Mouse (Mus musculus) gastrocnemius, postnatal 4 days (tissue): ENCODE results near the gene Dync1i1. TPM values are rescaled to one million over a fixed set of nuclear protein-coding genes. Genes with fewer than 3 reads are reported as not detected.
A peak's percentile ranks its signal among the peaks of the same experiment; 100 is the strongest.
"Not testable (repeated sequence)": the region's sequence is repeated elsewhere in the genome, so short reads cannot be mapped to it uniquely, and the experiment has no call there.

Source experiments
- DNase-seq, 2 experiments: peaks; one replicate each; pipeline ENCODE4 v3.0.0; 2021 to 2022; ENCODE audit warnings: low spot score in 2 of 2, mixed read lengths in 2 of 2
- long read RNA-seq, 2 experiments: library from polyadenylated mRNA; stranded (forward); transcript quantifications; one replicate each; pipeline ENCODE4 v2.0.0; 2021
- total RNA-seq, 2 experiments: library from RNA; stranded (reverse); gene quantifications; 2 replicates each; pipeline ENCODE4 v1.2.3; 2021

The Dync1i1 gene
- total RNA-seq = 1 to 10 TPM; 4.5 to 5.3 TPM
- long read RNA-seq, experiment 1, transcript Dync1i1-201 (16 exons, 2,518 nt) = major isoform, 8 of 13 reads
- long read RNA-seq, experiment 1, partial matches to known transcripts = 0 of 13 reads
- long read RNA-seq, experiment 1, other reads (novel, unspliced or antisense) = 5 of 13 reads
- long read RNA-seq, experiment 2, transcript Dync1i1-201 (16 exons, 2,518 nt) = major isoform, 11 of 19 reads
- long read RNA-seq, experiment 2, partial matches to known transcripts = 0 of 19 reads
- long read RNA-seq, experiment 2, other reads (novel, unspliced or antisense) = 6 of 19 reads

GRCm38 (mm10) chr6:5725611-5726236 is at the start of gene Dync1i1:
Gene Dync1i1, plus strand, starts transcription at chr6:5725639.
- DNase-seq = peak; percentile 25 to 38

DNA sequence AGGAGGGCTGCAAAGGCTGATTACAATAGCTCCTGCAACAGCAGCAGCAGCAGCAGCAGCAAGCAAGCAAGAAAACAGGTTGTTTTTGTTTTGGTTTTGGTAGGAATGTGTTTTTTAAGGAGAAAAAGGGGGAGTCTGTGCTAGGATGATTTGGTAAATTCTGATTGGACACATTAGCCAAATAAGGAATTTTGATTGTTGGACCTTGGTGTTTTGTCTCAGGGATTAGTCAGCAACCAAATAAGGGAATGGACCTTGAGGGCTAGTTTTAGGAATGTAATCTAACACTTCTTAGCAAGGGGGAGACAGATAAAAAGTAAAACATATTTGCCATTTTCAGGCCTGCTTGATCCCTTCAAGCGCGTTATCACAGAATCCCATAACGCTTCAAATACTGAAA is 45.7 kb upstream of the Dync1i1 start:
- no peak for DNase-seq

- DNase-seq = no peak
These were observed 23.6 kb upstream of the Dync1i1 start for GRCm38 (mm10) chr6:5701826-5702225.

GRCm38 (mm10) chr6:5707894-5708293 is 17.5 kb upstream of the Dync1i1 start:
- not testable (repeated sequence) for DNase-seq

DNA sequence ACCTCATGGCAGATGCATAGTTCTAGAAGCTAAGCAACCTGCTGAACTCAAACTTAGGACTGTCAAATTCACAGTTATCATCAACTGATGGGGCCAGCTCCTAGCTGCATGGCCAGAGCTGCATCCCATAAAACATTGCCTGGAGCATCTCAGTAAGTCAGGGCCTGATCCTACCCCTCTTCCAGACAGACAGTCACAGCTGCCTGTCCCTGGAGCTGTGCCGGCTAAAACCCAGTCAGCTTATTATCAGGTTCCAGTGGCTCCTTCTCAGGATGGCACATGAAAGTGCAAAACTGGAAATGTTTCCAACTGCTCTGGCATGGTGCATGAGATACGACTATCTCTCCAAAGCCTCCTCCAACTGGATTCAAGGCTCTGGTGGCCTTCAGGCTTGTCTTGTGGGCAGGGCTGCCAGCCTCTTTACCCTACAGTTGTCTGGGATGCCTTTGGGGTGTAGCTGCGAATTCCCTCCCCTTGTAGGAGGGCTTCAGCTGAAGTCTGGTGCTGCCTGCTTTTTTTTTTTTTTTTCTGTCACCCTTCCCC is 15.3 kb upstream of the Dync1i1 start:
- DNase-seq = peak in 1 of 2 experiments; percentile 16

GRCm38 (mm10) chr6:5712620-5713019 is 12.8 kb upstream of the Dync1i1 start:
- no peak for DNase-seq

GRCm38 (mm10) chr6:5715101-5715618 is 10.3 kb upstream of the Dync1i1 start:
- DNase-seq = no peak

- no peak for DNase-seq
These were observed 6.5 kb upstream of the Dync1i1 start for GRCm38 (mm10) chr6:5718955-5719354.

- DNase-seq = not testable (repeated sequence)
These were observed 4.7 kb upstream of the Dync1i1 start for GRCm38 (mm10) chr6:5720716-5721115.

DNA sequence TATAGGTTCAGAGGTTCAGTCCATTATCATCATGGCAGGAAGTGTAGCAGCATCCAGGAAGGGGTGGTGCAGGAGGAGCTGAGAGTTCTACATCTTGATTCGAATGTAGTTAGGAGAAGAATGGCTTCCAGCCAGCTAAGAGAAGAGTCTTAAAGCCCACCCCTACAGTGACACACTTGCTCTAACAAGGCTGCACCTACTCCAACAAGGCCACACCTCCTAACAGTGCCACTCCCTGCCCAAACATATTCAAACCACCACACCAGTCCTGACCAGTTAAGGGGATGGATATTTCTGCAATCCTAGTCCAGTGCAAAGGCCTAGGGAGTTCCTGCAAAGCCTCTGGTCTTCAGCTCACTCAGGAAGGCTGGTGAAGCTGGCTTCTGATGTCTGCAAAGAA is 1.5 kb upstream of the Dync1i1 start:
- DNase-seq = no peak

GRCm38 (mm10) chr6:5726237-5726670 is 815 bp downstream of the Dync1i1 start:
- DNase-seq = no peak

GRCm38 (mm10) chr6:5733217-5733616 is 7.8 kb downstream of the Dync1i1 start:
- no peak for DNase-seq

DNA sequence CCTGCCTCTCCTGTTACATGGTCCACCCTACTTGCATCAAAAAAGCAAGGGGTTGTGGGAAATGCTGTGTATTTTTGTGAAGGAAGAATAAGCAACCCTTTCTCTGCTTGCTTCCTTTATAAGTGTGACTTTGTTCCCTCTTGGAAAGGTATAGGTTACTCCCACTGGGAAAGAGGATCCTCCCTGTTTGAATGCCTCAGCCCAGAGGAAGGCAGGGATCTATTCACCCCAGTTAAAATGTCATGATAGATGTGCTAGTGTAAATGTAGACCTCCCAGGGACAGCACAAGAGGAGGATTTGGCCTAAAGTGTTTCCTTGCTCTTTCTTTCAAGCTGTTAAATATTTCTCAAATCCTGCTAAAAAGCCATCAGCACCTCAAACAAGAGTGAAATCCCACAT is 9.0 kb downstream of the Dync1i1 start:
- no peak for DNase-seq

- no peak for DNase-seq
These were observed 9.4 kb downstream of the Dync1i1 start for GRCm38 (mm10) chr6:5734862-5735261.

GRCm38 (mm10) chr6:5739711-5740110 is 14.3 kb downstream of the Dync1i1 start:
- no peak for DNase-seq

DNA sequence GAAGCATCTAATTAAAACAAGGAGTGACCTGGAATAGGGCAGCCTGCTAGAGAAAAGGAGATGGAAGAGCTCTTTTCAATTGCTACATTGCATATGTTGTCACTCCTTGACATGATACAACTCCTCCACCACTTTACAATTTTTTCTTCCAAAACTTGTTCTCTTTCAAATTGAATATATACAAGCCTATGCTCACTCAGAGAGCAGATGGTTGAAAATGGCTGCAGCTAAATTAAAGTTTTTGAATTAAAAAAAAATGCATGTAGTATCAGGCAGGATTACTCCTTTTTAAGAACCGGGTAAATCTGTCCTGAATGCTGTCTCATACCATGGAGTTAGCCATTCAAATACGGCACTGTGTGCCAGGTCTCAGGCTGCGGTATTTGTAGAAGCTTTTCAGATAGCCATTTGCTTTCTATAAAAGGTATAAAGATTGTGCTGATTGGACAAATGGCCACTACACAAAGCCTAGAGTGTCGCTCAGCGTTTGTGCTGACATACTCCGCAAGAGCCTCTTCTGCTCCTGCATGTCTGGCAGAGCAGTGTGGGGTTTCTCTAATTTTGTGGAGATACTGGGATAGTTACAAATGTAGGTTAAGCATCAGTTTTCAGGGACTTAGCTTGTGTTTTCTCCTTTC is 16.1 kb downstream of the Dync1i1 start:
- no peak for DNase-seq

- DNase-seq = no peak
These were observed 24.8 kb downstream of the Dync1i1 start for GRCm38 (mm10) chr6:5750079-5750711.

GRCm38 (mm10) chr6:5752128-5752527 is 26.7 kb downstream of the Dync1i1 start:
- peak in 1 of 2 experiments; percentile 20 for DNase-seq

DNA sequence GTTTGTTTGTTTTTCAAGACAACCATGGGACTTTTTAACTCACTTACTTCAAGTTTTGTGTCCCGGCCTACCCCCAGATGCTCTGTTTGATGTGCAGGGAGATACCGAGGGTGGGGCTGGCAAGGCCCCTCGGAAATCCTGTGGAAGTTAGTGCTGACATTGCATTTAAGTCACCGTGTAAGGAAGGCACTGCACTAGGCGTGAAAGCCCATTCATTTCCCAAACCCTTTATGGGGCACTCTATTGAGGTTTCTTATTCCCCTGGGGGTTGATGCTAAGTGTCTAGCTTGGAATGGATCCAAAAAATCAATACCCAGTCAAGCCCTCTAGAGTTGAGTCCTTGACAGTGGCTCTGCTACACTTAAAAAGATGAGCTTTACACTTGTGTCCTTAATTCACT is 27.2 kb downstream of the Dync1i1 start:
- no peak for DNase-seq

DNA sequence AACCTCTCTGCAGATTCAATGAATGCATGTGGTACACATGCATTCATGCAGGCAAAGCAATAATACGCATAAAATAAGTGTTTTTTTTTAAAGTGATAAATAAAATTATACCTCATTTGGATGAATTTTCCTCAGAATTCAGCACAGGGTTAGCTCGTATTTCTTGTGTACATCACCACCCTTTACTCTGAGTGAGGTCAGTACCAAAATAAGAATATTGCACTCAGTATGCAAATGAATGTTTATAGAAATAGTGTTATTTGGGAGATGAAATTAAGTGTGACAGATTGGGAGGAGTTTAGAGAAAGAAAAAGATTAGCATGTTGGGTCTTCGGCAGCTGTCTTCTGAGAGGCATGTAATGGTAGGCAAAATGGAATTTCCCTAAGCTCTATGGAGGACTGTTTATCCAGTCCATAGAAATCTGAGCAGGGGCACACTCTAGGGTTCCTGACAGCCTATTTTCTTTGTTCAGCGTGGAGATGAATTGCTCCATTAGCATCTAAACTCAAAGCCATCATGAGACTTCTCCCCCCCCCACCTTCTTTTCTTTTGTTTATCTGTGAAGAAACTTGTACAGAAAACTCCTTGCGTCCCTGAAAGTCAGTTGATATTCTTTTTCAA is 31.2 kb downstream of the Dync1i1 start:
- no peak for DNase-seq

DNA sequence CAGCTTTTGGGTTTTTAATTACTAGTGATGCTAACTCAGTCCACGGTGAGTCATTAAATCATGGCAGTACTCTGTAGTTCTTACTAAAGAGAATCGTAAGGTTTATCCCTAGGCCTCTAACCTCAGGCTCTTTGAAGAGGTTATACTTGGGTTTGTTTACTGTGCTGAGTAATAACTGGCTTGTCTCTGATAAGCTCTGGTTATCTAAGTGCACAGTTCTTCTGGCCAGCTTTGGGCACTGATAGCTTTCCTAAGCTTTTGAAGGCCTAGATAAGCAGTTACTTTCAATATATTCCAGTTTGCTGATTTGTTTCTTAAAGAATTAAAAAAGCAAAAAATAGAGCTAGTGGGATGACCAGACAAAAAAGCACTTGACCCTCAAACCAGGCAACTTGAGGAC is 37.5 kb downstream of the Dync1i1 start:
- DNase-seq = no peak
